Mouse (Mus musculus) bone marrow, adult 2 months (tissue): Measurements from ENCODE around the gene 4921524J17Rik.

Experiments
- CTCF ChIP-seq: fragments of 200-500 bp; IDR thresholded peaks from 2 replicates; pipeline ENCODE4 v1.5.1; 2011; ENCODE audit warnings: low read length, control low read depth; ENCODE audit not compliant: control insufficient read depth, insufficient read depth
- POLR2A ChIP-seq: fragments of 200-500 bp; IDR thresholded peaks from 2 replicates; pipeline ENCODE4 v1.6.1; 2011; ENCODE audit warnings: low read depth, mild to moderate bottlenecking, control low read depth, low read length, borderline replicate concordance; ENCODE audit not compliant: control insufficient read depth

DNA sequence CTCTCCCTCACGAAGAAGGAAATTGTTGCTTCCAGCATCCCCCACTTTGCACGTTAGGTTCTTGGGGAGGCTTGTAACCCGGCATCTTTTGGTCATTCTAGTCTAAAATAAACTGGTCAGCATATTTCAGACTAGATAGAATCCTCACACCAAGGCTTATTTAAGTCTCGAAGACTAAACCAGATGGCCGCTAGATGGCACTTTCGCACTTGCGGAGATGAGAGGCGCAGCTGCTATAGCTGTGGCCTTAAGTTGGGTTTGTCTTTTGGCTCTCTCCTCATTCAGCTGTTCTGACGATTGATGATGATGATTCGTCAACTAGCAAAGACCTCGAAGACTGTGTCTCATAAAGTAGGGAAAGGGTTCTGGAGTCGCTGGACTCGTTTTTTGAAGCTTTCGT is 23.9 kb upstream of the 4921524J17Rik start:
- TF ChIP-seq CTCF: peak; percentile 76
- no peak for TF ChIP-seq POLR2A
